Comparison of ENCODE assay signal across 8 mouse cellular contexts in the genomic region with DNA sequence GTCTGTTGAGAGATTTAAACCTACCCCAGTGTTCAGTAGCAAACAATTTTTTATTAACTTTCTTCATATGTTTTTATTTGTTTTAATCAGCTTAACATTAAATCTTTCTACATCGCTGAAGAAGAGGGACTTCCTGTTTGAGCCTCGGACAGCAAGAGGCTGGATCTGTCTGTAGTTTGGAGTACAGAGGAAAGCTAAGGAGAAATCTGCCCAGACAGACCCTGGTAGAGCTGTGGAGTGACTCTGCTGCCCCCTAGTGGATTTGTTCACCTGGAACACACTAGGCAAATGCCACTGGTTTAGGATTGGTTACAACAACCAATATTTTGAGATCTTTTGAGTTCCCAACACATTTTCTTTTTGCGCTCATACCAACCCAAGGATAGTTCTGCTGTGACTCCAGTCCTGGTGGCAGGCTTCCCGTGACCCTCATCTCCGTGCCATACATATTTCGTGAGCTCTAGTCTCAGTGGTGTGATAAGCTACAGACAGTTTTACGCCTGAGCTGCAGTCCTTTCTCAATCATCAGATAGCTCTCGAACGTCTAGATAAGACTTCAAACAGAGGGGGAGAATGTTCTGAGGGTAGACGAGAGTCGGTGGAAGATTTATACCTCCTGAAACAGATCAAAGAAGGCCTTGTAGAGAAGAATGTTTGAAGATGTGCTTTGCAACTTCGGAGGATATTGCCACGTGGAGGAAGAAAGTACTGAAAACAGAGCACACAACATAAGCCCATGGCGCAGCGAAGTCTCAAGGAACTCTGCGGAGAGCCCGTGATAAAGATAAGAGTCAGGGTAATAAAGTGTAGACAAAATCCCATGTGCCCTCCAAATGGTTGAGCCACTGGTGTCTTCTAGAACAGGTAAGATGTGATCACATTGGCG.
DNase-seq lines count a peak whose midpoint lies in the region; ATAC-seq and TF ChIP-seq lines count a peak whose summit lies in the region.

No protein-coding gene starts in this region.

- no peaks in the 10 kb centered on the region for H3K79me2 ChIP-seq in heart, adult 2 months (replicated peaks; ENCODE audit: control insufficient read depth, insufficient read depth, low read length)

- intact Hi-C loops in heart, adult 2 months (cut with DNase I), result loop anchor here (1.0 to 2.0 kb wide), 3 partner anchors 132 to 634 kb away; no protein-coding TSS in a partner anchor

- H3K27me3 ChIP-seq in embryonic facial prominence, embryonic 12.5 days, result no peaks in the 10 kb centered on the region
- H3K27me3 ChIP-seq in heart, adult 2 months (ENCODE audit: control insufficient read depth, insufficient read depth, low read length), result no peaks in the 10 kb centered on the region
- no peaks in the 10 kb centered on the region for H3K27me3 ChIP-seq in kidney, adult 2 months (replicated peaks; ENCODE audit: control insufficient read depth, insufficient read depth, low read length)
- H3K27me3 ChIP-seq in limb, embryonic 11.5 days (ENCODE audit: control insufficient read depth, insufficient read depth, low read length), result no peaks in the 10 kb centered on the region
- H3K27me3 ChIP-seq in midbrain, embryonic 14.5 days (ENCODE audit: control insufficient read depth, insufficient read depth, low read length), result no peaks in the 10 kb centered on the region

- peak; percentile 50 for DNase-seq in 3134 (ENCODE audit: extremely low read depth, insufficient read length, low spot score)
- DNase-seq in adrenal gland, postnatal 25 days, result peak; percentile 76
- peak; percentile 66 to 71 for DNase-seq in heart, adult 2 months
- DNase-seq in kidney, adult 2 months, result peak; percentile 88
- DNase-seq in limb, embryonic 11.5 days (ENCODE audit: low spot score), result peak; percentile 92
- DNase-seq in midbrain, embryonic 14.5 days, result peak; percentile 94
- peak; percentile 37 to 72 for DNase-seq in spleen, adult 18-20 months

- H3K4me2 ChIP-seq in embryonic facial prominence, embryonic 12.5 days (replicated peaks), result no peak overlapping the region
- no peak overlapping the region; the same call in 1 of the 2 replicates for H3K4me2 ChIP-seq in limb, embryonic 11.5 days (ENCODE audit: low read depth, severe bottlenecking)
- no peak overlapping the region for H3K4me2 ChIP-seq in midbrain, embryonic 14.5 days (ENCODE audit: low read length)

- peak; percentile 70; the same call in 1 of the 2 replicates for TF ChIP-seq EP300 in heart, adult 2 months (IDR thresholded peaks at IDR 0.05; ENCODE audit: insufficient read depth, low read depth, low read length)

- H3K4me3 ChIP-seq in embryonic facial prominence, embryonic 12.5 days, result no peak overlapping the region
- no peak overlapping the region for H3K4me3 ChIP-seq in heart, adult 2 months
- no peak overlapping the region for H3K4me3 ChIP-seq in kidney, adult 2 months (ENCODE audit: insufficient read depth, low read depth, low read length)
- no peak overlapping the region for H3K4me3 ChIP-seq in limb, embryonic 11.5 days (ENCODE audit: low read depth, low read length)
- H3K4me3 ChIP-seq in midbrain, embryonic 14.5 days (replicated peaks; ENCODE audit: low read depth, low read length), result no peak overlapping the region

- 50% methylated on average over 18 of the region's 18 CpGs for WGBS in embryonic facial prominence, embryonic 12.5 days
- WGBS in heart, adult 2 months, result 18% methylated on average over 18 of the region's 18 CpGs
- WGBS in kidney, adult 2 months, result 33% methylated on average over 18 of the region's 18 CpGs
- 22% methylated on average over 18 of the region's 18 CpGs for WGBS in limb, embryonic 11.5 days
- WGBS in midbrain, embryonic 14.5 days, result 54% methylated on average over 18 of the region's 18 CpGs

- ATAC-seq in embryonic facial prominence, embryonic 12.5 days (ENCODE audit: insufficient number of reproducible peaks, insufficient read depth, low FRiP score, low TSS enrichment), result peak; percentile 86; the same call in 1 of the 2 replicates
- peak; percentile 79; the same call in 1 of the 2 replicates for ATAC-seq in limb, embryonic 11.5 days (ENCODE audit: insufficient number of reproducible peaks, low FRiP score, low TSS enrichment, low read depth)
- peak; percentile 86; the same call in 1 of the 2 replicates for ATAC-seq in midbrain, embryonic 14.5 days (ENCODE audit: low FRiP score, low TSS enrichment)

- peak; percentile 99 for TF ChIP-seq CTCF in heart, adult 2 months (IDR thresholded peaks at IDR 0.05)
- peak; percentile 93 for TF ChIP-seq CTCF in kidney, adult 2 months (conservative IDR thresholded peaks at IDR 0.05; ENCODE audit: insufficient read depth, insufficient read length, low read depth, low read length)

- TF ChIP-seq POLR2A in heart, adult 2 months (IDR thresholded peaks at IDR 0.05; ENCODE audit: insufficient read depth, low read depth, low read length), result no peak
- TF ChIP-seq POLR2A in kidney, adult 2 months (IDR thresholded peaks at IDR 0.05; ENCODE audit: low read depth, low read length), result no peak

- H3K4me1 ChIP-seq in embryonic facial prominence, embryonic 12.5 days, result 0 out of 2 replicates have a peak, but pooled peaks cover 5% of the 10 kb centered on the region
- H3K4me1 ChIP-seq in heart, adult 2 months (ENCODE audit: control insufficient read depth, insufficient read depth, low read length), result peaks cover 1% of the 10 kb centered on the region; the same call in 1 of the 2 replicates
- H3K4me1 ChIP-seq in kidney, adult 2 months (ENCODE audit: control insufficient read depth, insufficient read depth, low read length), result no peaks in the 10 kb centered on the region
- peaks cover 5% of the 10 kb centered on the region; the same call in 1 of the 2 replicates for H3K4me1 ChIP-seq in limb, embryonic 11.5 days (ENCODE audit: control insufficient read depth, insufficient read depth, low read length)
- H3K4me1 ChIP-seq in midbrain, embryonic 14.5 days (ENCODE audit: control insufficient read depth, insufficient read depth, low read length), result no peaks in the 10 kb centered on the region

- H3K9me3 ChIP-seq in embryonic facial prominence, embryonic 12.5 days, result no peaks in the 10 kb centered on the region
- no peaks in the 10 kb centered on the region for H3K9me3 ChIP-seq in limb, embryonic 11.5 days (ENCODE audit: control insufficient read depth, low read length)
- H3K9me3 ChIP-seq in midbrain, embryonic 14.5 days (ENCODE audit: control insufficient read depth, low read length), result no peaks in the 10 kb centered on the region

- no peaks in the 10 kb centered on the region for H3K36me3 ChIP-seq in embryonic facial prominence, embryonic 12.5 days
- no peaks in the 10 kb centered on the region for H3K36me3 ChIP-seq in heart, adult 2 months (ENCODE audit: control insufficient read depth, insufficient read depth, low read length)
- no peaks in the 10 kb centered on the region for H3K36me3 ChIP-seq in kidney, adult 2 months (ENCODE audit: control insufficient read depth, insufficient read depth, low read length)
- no peaks in the 10 kb centered on the region for H3K36me3 ChIP-seq in limb, embryonic 11.5 days (ENCODE audit: control insufficient read depth, insufficient read depth, low read length)
- H3K36me3 ChIP-seq in midbrain, embryonic 14.5 days (ENCODE audit: control insufficient read depth, insufficient read depth, low read length), result no peaks in the 10 kb centered on the region

- no peak overlapping the region for H3K9ac ChIP-seq in embryonic facial prominence, embryonic 12.5 days
- H3K9ac ChIP-seq in heart, adult 2 months (ENCODE audit: low read depth, low read length), result no peak overlapping the region
- no peak overlapping the region for H3K9ac ChIP-seq in limb, embryonic 11.5 days (ENCODE audit: low read length)
- H3K9ac ChIP-seq in midbrain, embryonic 14.5 days (replicated peaks; ENCODE audit: low read length), result no peak overlapping the region

- no peak overlapping the region for H3K27ac ChIP-seq in embryonic facial prominence, embryonic 12.5 days
- no peak overlapping the region for H3K27ac ChIP-seq in heart, adult 2 months
- H3K27ac ChIP-seq in kidney, adult 2 months (ENCODE audit: insufficient read depth, low read depth, low read length), result no peak overlapping the region
- no peak overlapping the region for H3K27ac ChIP-seq in limb, embryonic 11.5 days (replicated peaks; ENCODE audit: low read depth, low read length)
- no peak overlapping the region for H3K27ac ChIP-seq in midbrain, embryonic 14.5 days (replicated peaks; ENCODE audit: low read depth, low read length)
